Mouse (Mus musculus): ENCODE results near the gene Idh2. TPM values are rescaled to one million over a fixed set of nuclear protein-coding genes. Genes with fewer than 3 reads are reported as not detected.

Gene Idh2
- total and polyA plus RNA-seq, 2 experiments from 2014 or later: 2,826 to 3,660 TPM

- WGBS: 23% methylated on average over 5 of the region's 5 CpGs
- Histone ChIP-seq H3K36me3 (replicated peaks; ENCODE audit: control insufficient read depth, insufficient read depth, low read length) (no peaks in the 10 kb centered on the region), H3K27me3 (ENCODE audit: control insufficient read depth, insufficient read depth, low read length) (no peaks in the 10 kb centered on the region), H3K4me1 (ENCODE audit: control insufficient read depth, insufficient read depth) (peaks cover 27% of the 10 kb centered on the region), H3K9ac (replicated peaks; ENCODE audit: low read depth, low read length) (no peak overlapping the region), H3K27ac (ENCODE audit: low read depth) (peak overlapping the region; percentile 95), H3K4me2 (ENCODE audit: low read depth, low read length) (no peak overlapping the region), H3K4me3 (ENCODE audit: low read depth, low read length) (no peak overlapping the region), H3K9me3 (replicated peaks; ENCODE audit: control insufficient read depth, low read length) (no peaks in the 10 kb centered on the region)
- ATAC-seq (ENCODE audit: insufficient read depth, low read depth) (peak; percentile 91), DNase-seq (ENCODE audit: low spot score) (peak; percentile 95)
- TF ChIP-seq EP300 (IDR thresholded peaks at IDR 0.05; ENCODE audit: low read depth) (peak; percentile 94), CTCF (IDR thresholded peaks at IDR 0.05; ENCODE audit: low read depth) (no peak)
Observed at GRCm38 (mm10) chr7:80121083-80121482, 5.9 kb upstream of the Idh2 start.

- no peak overlapping the region for H3K9ac ChIP-seq (replicated peaks; ENCODE audit: low read depth, low read length)
- no peaks in the 10 kb centered on the region for H3K27me3 ChIP-seq (ENCODE audit: control insufficient read depth, insufficient read depth, low read length)
- peaks cover 33% of the 10 kb centered on the region for H3K4me1 ChIP-seq (ENCODE audit: control insufficient read depth, insufficient read depth)
- peak; percentile 93 for DNase-seq (ENCODE audit: low spot score)
- no peaks in the 10 kb centered on the region for H3K9me3 ChIP-seq (replicated peaks; ENCODE audit: control insufficient read depth, low read length)
- 17% methylated on average over 4 of the region's 4 CpGs for WGBS
- TF ChIP-seq CTCF (IDR thresholded peaks at IDR 0.05; ENCODE audit: low read depth) (no peak), EP300 (IDR thresholded peaks at IDR 0.05; ENCODE audit: low read depth) (peak; percentile 51; the same call in 1 of the 2 replicates)
- no peaks in the 10 kb centered on the region for H3K36me3 ChIP-seq (replicated peaks; ENCODE audit: control insufficient read depth, insufficient read depth, low read length)
- H3K4me2 ChIP-seq (ENCODE audit: low read depth, low read length): peak overlapping the region; percentile 10; the same call in 1 of the 2 replicates
- peak overlapping the region; percentile 95 for H3K27ac ChIP-seq (ENCODE audit: low read depth)
- H3K4me3 ChIP-seq (ENCODE audit: low read depth, low read length): no peak overlapping the region
- peak; percentile 22 for ATAC-seq (ENCODE audit: insufficient read depth, low read depth)
Observed at GRCm38 (mm10) chr7:80119198-80119597, 4.0 kb upstream of the Idh2 start.

GRCm38 (mm10) chr7:80116158-80116557, 966 bp upstream of the Idh2 start:
- Histone ChIP-seq H3K9me3 (replicated peaks; ENCODE audit: control insufficient read depth, low read length) (no peaks in the 10 kb centered on the region), H3K4me3 (ENCODE audit: low read depth, low read length) (peak overlapping the region; percentile 88), H3K27ac (ENCODE audit: low read depth) (peak overlapping the region; percentile 100), H3K36me3 (replicated peaks; ENCODE audit: control insufficient read depth, insufficient read depth, low read length) (no peaks in the 10 kb centered on the region), H3K4me1 (ENCODE audit: control insufficient read depth, insufficient read depth) (peaks cover 29% of the 10 kb centered on the region), H3K9ac (replicated peaks; ENCODE audit: low read depth, low read length) (peak overlapping the region; percentile 99; the same call in 1 of the 2 replicates), H3K4me2 (ENCODE audit: low read depth, low read length) (peak overlapping the region; percentile 77), H3K27me3 (ENCODE audit: control insufficient read depth, insufficient read depth, low read length) (no peaks in the 10 kb centered on the region)
- no peak for ATAC-seq (ENCODE audit: insufficient read depth, low read depth)
- TF ChIP-seq CTCF (IDR thresholded peaks at IDR 0.05; ENCODE audit: low read depth) (no peak), EP300 (IDR thresholded peaks at IDR 0.05; ENCODE audit: low read depth) (no peak)
- 51% methylated on average over 2 of the region's 2 CpGs for WGBS
- no peak for DNase-seq (ENCODE audit: low spot score)

GRCm38 (mm10) chr7:80114451-80115223, 555 bp downstream of the Idh2 start:
- peak overlapping the region; percentile 100 for H3K27ac ChIP-seq (ENCODE audit: low read depth)
- peak overlapping the region; percentile 77 for H3K4me2 ChIP-seq (ENCODE audit: low read depth, low read length)
- TF ChIP-seq EP300 (IDR thresholded peaks at IDR 0.05; ENCODE audit: low read depth) (peak; percentile 29; the same call in 1 of the 2 replicates), CTCF (IDR thresholded peaks at IDR 0.05; ENCODE audit: low read depth) (no peak)
- peak overlapping the region; percentile 99 for H3K9ac ChIP-seq (replicated peaks; ENCODE audit: low read depth, low read length)
- no peaks in the 10 kb centered on the region for H3K27me3 ChIP-seq (ENCODE audit: control insufficient read depth, insufficient read depth, low read length)
- DNase-seq (ENCODE audit: low spot score) (peak; percentile 98), ATAC-seq (ENCODE audit: insufficient read depth, low read depth) (peak; percentile 81)
- H3K4me3 ChIP-seq (ENCODE audit: low read depth, low read length): peak overlapping the region; percentile 88
- under 1% methylated on average over 50 of the region's 52 CpGs for WGBS
- no peaks in the 10 kb centered on the region for H3K9me3 ChIP-seq (replicated peaks; ENCODE audit: control insufficient read depth, low read length)
- peaks cover 9% of the 10 kb centered on the region; the same call in 1 of the 2 replicates for H3K36me3 ChIP-seq (replicated peaks; ENCODE audit: control insufficient read depth, insufficient read depth, low read length)
- H3K4me1 ChIP-seq (ENCODE audit: control insufficient read depth, insufficient read depth): peaks cover 22% of the 10 kb centered on the region

- peak overlapping the region; percentile 77 for H3K4me2 ChIP-seq (ENCODE audit: low read depth, low read length)
- H3K4me1 ChIP-seq (ENCODE audit: control insufficient read depth, insufficient read depth): peaks cover 29% of the 10 kb centered on the region
- 5% methylated on average over 10 of the region's 10 CpGs for WGBS
- H3K27me3 ChIP-seq (ENCODE audit: control insufficient read depth, insufficient read depth, low read length): no peaks in the 10 kb centered on the region
- H3K9ac ChIP-seq (replicated peaks; ENCODE audit: low read depth, low read length): peak overlapping the region; percentile 99
- H3K27ac ChIP-seq (ENCODE audit: low read depth): peak overlapping the region; percentile 100
- H3K9me3 ChIP-seq (replicated peaks; ENCODE audit: control insufficient read depth, low read length): no peaks in the 10 kb centered on the region
- H3K4me3 ChIP-seq (ENCODE audit: low read depth, low read length): peak overlapping the region; percentile 88
- peak; percentile 42 for ATAC-seq (ENCODE audit: insufficient read depth, low read depth)
- H3K36me3 ChIP-seq (replicated peaks; ENCODE audit: control insufficient read depth, insufficient read depth, low read length): peaks cover 16% of the 10 kb centered on the region
- peak; percentile 69 for DNase-seq (ENCODE audit: low spot score)
- TF ChIP-seq CTCF (IDR thresholded peaks at IDR 0.05; ENCODE audit: low read depth) (no peak), EP300 (IDR thresholded peaks at IDR 0.05; ENCODE audit: low read depth) (0 out of 2 replicates have a peak, but pooled peaks have one; percentile 4)
Observed at GRCm38 (mm10) chr7:80113989-80114388, 1.2 kb downstream of the Idh2 start.
